Comparison of ENCODE assay signal across 25 mouse cellular contexts in genomic region chr4:118457345-118457975, GRCm38 (mm10). TPM values are rescaled to one million over a fixed set of nuclear protein-coding genes. Genes with fewer than 3 reads are reported as not detected.
DNase-seq lines count a peak whose midpoint lies in the region; ATAC-seq and TF ChIP-seq lines count a peak whose summit lies in the region.
"Had no signal": no experiment of that assay in that cellular context is flagged by ENCODE, and none has a peak within 500 bp of the region (broad histone marks: within the 10 kb centered on the region; RNA-seq: fewer than 3 reads in every experiment).

TSS of gene Mpl (minus strand) at chr4:118457513.

- H3K36me3 ChIP-seq in midbrain, embryonic 11.5 days (ENCODE audit: control insufficient read depth, insufficient read depth, low read length): no peaks in the 10 kb centered on the region
- H3K36me3 ChIP-seq in midbrain, embryonic 14.5 days (ENCODE audit: control insufficient read depth, insufficient read depth, low read length): no peaks in the 10 kb centered on the region
- H3K36me3 ChIP-seq in liver, postnatal 0 days (replicated peaks; ENCODE audit: insufficient read depth, low read length): no peaks in the 10 kb centered on the region
- H3K36me3 ChIP-seq: embryonic facial prominence, embryonic 13.5 days; hindbrain, embryonic 10.5 days; kidney, embryonic 15.5 days; midbrain, embryonic 15.5 days; neural tube, embryonic 12.5 days had no signal

- no peak for TF ChIP-seq EP300 in liver, postnatal 0 days (IDR thresholded peaks at IDR 0.05; ENCODE audit: low read depth)

- no peaks in the 10 kb centered on the region for H3K9me3 ChIP-seq in midbrain, embryonic 11.5 days (ENCODE audit: control insufficient read depth, low read length)
- no peaks in the 10 kb centered on the region for H3K9me3 ChIP-seq in midbrain, embryonic 14.5 days (ENCODE audit: control insufficient read depth, low read length)
- no peaks in the 10 kb centered on the region for H3K9me3 ChIP-seq in liver, postnatal 0 days (ENCODE audit: low read length)
- H3K9me3 ChIP-seq: embryonic facial prominence, embryonic 13.5 days; forebrain, embryonic 13.5 days; hindbrain, embryonic 10.5 days; kidney, embryonic 15.5 days; midbrain, embryonic 15.5 days; neural tube, embryonic 12.5 days had no signal

- H3K27me3 ChIP-seq in midbrain, embryonic 11.5 days (ENCODE audit: control insufficient read depth, insufficient read depth, low read length): no peaks in the 10 kb centered on the region
- H3K27me3 ChIP-seq in midbrain, embryonic 14.5 days (ENCODE audit: control insufficient read depth, insufficient read depth, low read length): no peaks in the 10 kb centered on the region
- H3K27me3 ChIP-seq in liver, postnatal 0 days (ENCODE audit: insufficient read depth, low read length): no peaks in the 10 kb centered on the region
- H3K27me3 ChIP-seq: embryonic facial prominence, embryonic 13.5 days; forebrain, embryonic 13.5 days; kidney, embryonic 15.5 days; midbrain, embryonic 15.5 days; neural tube, embryonic 12.5 days had no signal

- DNase-seq in heart, adult 11 months: peak; percentile 64
- no peak for DNase-seq in heart, adult 18-20 months
- DNase-seq in midbrain, embryonic 11.5 days (ENCODE audit: low spot score, missing footprints): peak; percentile 68
- no peak for DNase-seq in midbrain, embryonic 14.5 days
- DNase-seq in liver, postnatal 0 days: no peak
- no peak for DNase-seq in adrenal gland, postnatal 10 days
- DNase-seq in urinary bladder, postnatal 14 days (ENCODE audit: low spot score): no peak
- DNase-seq: cerebellum, adult 18-20 months; cerebellum, postnatal 14 days; gastrocnemius, postnatal 10 days; heart, adult 2 months; kidney, postnatal 36 days; lung, adult 2 months; lung, postnatal 14 days had no signal

- H3K27ac ChIP-seq in midbrain, embryonic 11.5 days (ENCODE audit: low read depth, low read length): no peak within 1 kb of the TSS
- no peak within 1 kb of the TSS for H3K27ac ChIP-seq in midbrain, embryonic 14.5 days (replicated peaks; ENCODE audit: low read depth, low read length)
- no peak within 1 kb of the TSS for H3K27ac ChIP-seq in liver, postnatal 0 days (ENCODE audit: low read depth)
- H3K27ac ChIP-seq: embryonic facial prominence, embryonic 13.5 days; forebrain, embryonic 13.5 days; heart, adult 2 months; hindbrain, embryonic 10.5 days; hindbrain, postnatal 0 days; kidney, embryonic 15.5 days; midbrain, embryonic 15.5 days; neural tube, embryonic 12.5 days had no signal

- no peak for ATAC-seq in midbrain, embryonic 11.5 days (ENCODE audit: low FRiP score)
- ATAC-seq in midbrain, embryonic 14.5 days (ENCODE audit: low FRiP score, low TSS enrichment): no peak
- peak; percentile 71 for ATAC-seq in common myeloid progenitor, adult 5-6 weeks (replicated peaks; ENCODE audit: low read depth, poor library complexity, severe bottlenecking)
- ATAC-seq in liver, postnatal 0 days: peak; percentile 57; the same call in 1 of the 2 replicates
- ATAC-seq: forebrain, embryonic 13.5 days; hindbrain, postnatal 0 days; intestine, embryonic 16.5 days; midbrain, embryonic 15.5 days had no signal

- H3K4me2 ChIP-seq in midbrain, embryonic 11.5 days: no peak within 1 kb of the TSS
- no peak within 1 kb of the TSS for H3K4me2 ChIP-seq in midbrain, embryonic 14.5 days (ENCODE audit: low read length)
- no peak within 1 kb of the TSS for H3K4me2 ChIP-seq in liver, postnatal 0 days (ENCODE audit: low read depth, low read length)
- H3K4me2 ChIP-seq: embryonic facial prominence, embryonic 13.5 days; forebrain, embryonic 13.5 days; kidney, embryonic 15.5 days; midbrain, embryonic 15.5 days; neural tube, embryonic 12.5 days had no signal

- no peak for TF ChIP-seq CTCF in liver, postnatal 0 days (IDR thresholded peaks at IDR 0.05; ENCODE audit: low read depth)

- H3K4me3 ChIP-seq in midbrain, embryonic 11.5 days (ENCODE audit: low read depth, low read length): no peak within 1 kb of the TSS
- no peak within 1 kb of the TSS for H3K4me3 ChIP-seq in midbrain, embryonic 14.5 days (replicated peaks; ENCODE audit: low read depth, low read length)
- no peak within 1 kb of the TSS for H3K4me3 ChIP-seq in liver, postnatal 0 days (ENCODE audit: low read depth, low read length)
- H3K4me3 ChIP-seq: embryonic facial prominence, embryonic 13.5 days; erythroblast, embryonic 14.5 days; forebrain, embryonic 13.5 days; heart, adult 2 months; hindbrain, embryonic 10.5 days; kidney, embryonic 15.5 days; midbrain, embryonic 15.5 days; neural tube, embryonic 12.5 days had no signal

- no peaks in the 10 kb centered on the region for H3K4me1 ChIP-seq in midbrain, embryonic 11.5 days (ENCODE audit: control insufficient read depth, insufficient read depth, low read length)
- H3K4me1 ChIP-seq in midbrain, embryonic 14.5 days (ENCODE audit: control insufficient read depth, insufficient read depth, low read length): no peaks in the 10 kb centered on the region
- no peaks in the 10 kb centered on the region for H3K4me1 ChIP-seq in liver, postnatal 0 days (ENCODE audit: insufficient read depth)
- H3K4me1 ChIP-seq: embryonic facial prominence, embryonic 13.5 days; forebrain, embryonic 13.5 days; kidney, embryonic 15.5 days; midbrain, embryonic 15.5 days; neural tube, embryonic 12.5 days had no signal

- H3K9ac ChIP-seq in midbrain, embryonic 11.5 days (ENCODE audit: low read length): no peak within 1 kb of the TSS
- H3K9ac ChIP-seq in midbrain, embryonic 14.5 days (replicated peaks; ENCODE audit: low read length): no peak within 1 kb of the TSS
- no peak within 1 kb of the TSS for H3K9ac ChIP-seq in liver, postnatal 0 days (replicated peaks)
- H3K9ac ChIP-seq: embryonic facial prominence, embryonic 13.5 days; forebrain, embryonic 13.5 days; kidney, embryonic 15.5 days; midbrain, embryonic 15.5 days; neural tube, embryonic 12.5 days had no signal

- 70% methylated on average over 9 of the region's 9 CpGs for WGBS in midbrain, embryonic 11.5 days
- 74% methylated on average over 9 of the region's 9 CpGs for WGBS in midbrain, embryonic 14.5 days
- WGBS in liver, postnatal 0 days (ENCODE audit: insufficient replicate concordance): 40% methylated on average over 9 of the region's 9 CpGs

RNA-seq across cellular contexts. Expression of gene Mpl, which starts in this region (rescaled TPM):
- under 1 TPM; 0.15 to 0.22 TPM for total RNA-seq in heart, adult 18-20 months (2021)
- 1.4 and 1.6 TPM in 2 replicates for polyA plus RNA-seq in midbrain, embryonic 11.5 days (2014; fragmentation: Nextera tagmentation; extraction: Ambion mirVana)
- polyA plus RNA-seq in midbrain, embryonic 14.5 days (2014; fragmentation: Nextera tagmentation; extraction: Ambion mirVana): 0.13 TPM in 1 of 2 replicates, not detected in the other
- total RNA-seq in common myeloid progenitor, adult 5-6 weeks (2017): 5.8 and 7.3 TPM in 2 replicates
- polyA plus RNA-seq in liver, postnatal 0 days (2015; fragmentation: Nextera tagmentation; extraction: Ambion mirVana): 9.0 and 9.3 TPM in 2 replicates
- under 1 TPM; 0.15 to 0.30 TPM for total RNA-seq in adrenal gland, postnatal 10 days (2021)
- total RNA-seq: ES-E14; hindbrain, postnatal 0 days had no signal
- polyA plus RNA-seq: hindbrain, postnatal 0 days had no signal

Comparison
In these comparisons a context has a peak if more than half of its experiments do, and no peak if none do; other contexts are left out.
1. DNase-seq: peak in heart, adult 11 months (single experiment) and midbrain, embryonic 11.5 days (single experiment); none in heart, adult 18-20 months (0 of 2), midbrain, embryonic 14.5 days (single experiment), liver, postnatal 0 days (single experiment), adrenal gland, postnatal 10 days (single experiment) and urinary bladder, postnatal 14 days (single experiment).
2. ATAC-seq: peak in common myeloid progenitor, adult 5-6 weeks (single experiment) and liver, postnatal 0 days (single experiment); none in midbrain, embryonic 11.5 days (single experiment) and midbrain, embryonic 14.5 days (single experiment).